Mouse (Mus musculus) CD4-positive helper T cell, adult 2 months (primary cell): ENCODE data around the gene Itgb5.
A peak's percentile ranks its signal among the peaks of the same experiment; 100 is the strongest.

ENCODE experiments used
- DNase-seq: peaks from one replicate; pipeline ENCODE4 v3.0.0-alpha.2; 2012; ENCODE audit warnings: low read depth, missing footprints, low spot score

Gene Itgb5

DNA sequence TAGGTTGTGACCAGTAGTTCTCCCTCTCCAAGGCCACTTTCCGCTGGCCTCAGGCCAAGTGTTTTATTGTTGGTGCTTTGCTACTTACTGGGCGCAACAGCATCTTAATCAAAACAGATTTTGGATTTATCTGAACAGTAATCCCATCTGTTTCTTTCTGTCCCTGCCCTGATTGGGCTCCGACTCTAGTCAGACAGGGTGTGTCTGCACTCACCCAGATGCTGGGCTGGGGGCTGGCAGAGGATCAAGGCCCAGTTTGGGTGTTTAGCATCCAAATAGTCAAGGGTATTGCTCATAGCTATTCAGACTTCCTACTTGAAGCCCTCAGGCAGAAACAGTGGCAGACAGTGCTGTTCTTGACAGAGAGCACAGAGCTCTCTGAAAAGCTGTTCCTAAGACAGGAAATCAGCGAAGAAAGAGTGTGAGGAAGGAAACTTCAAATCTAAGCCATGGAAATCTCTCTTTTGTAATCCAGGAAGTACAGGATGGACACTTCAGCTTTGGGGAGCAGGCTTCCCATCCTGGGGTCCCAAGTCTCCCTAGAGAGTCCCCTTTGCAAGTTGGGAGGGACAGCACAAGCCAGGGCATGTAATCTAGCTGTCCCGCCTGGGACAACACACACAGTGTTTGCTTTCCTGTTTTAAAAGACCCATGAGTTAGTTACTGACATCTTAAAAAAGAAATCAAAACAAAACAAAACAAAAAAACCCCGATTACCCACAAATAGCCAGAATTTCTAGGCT lies 48.7 kb downstream of the Itgb5 start:
- no peak for DNase-seq

DNA sequence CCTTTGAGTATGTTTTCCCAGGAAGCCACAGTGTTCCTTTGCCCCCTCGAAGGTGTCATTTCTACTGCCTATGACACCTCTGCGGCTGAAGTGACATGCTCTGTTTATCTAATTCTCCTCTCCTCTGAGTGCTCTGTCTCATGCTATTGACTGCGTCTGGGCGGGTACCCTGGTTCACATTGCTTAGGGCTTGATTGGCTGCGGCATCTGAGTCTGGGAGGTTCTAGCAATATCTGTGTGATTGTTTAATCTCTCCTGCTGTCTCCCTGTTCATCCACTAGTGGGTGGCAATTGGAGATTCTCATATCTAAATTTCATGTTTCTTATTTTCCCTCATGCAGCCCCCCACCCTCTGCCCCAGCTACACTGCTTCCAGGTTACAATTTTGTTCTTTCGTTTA lies 49.6 kb downstream of the Itgb5 start:
- DNase-seq: no peak

DNA sequence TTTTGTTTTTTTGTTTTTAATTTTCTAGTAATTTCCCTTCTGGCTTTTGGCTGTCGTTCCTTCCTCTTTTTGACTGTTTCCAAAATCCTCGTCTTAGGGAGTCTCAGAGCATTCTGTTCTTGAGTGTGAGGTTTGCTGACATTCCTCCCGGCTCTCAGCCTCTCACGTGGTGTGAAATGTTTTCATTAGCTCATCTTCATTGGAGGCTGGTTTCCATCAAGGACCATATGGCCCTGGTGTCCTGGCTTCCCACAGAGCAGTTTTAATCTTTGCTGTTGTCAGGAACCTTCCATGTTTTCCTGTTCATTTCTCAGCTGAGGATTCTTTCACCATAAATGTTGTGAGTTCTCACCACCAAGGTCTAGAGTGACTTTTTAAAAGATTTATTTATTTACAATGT lies 50.1 kb downstream of the Itgb5 start:
- DNase-seq: no peak

- no peak for DNase-seq
These were observed 51.3 kb downstream of the Itgb5 start for GRCm38 (mm10) chr16:33880765-33881164.

DNA sequence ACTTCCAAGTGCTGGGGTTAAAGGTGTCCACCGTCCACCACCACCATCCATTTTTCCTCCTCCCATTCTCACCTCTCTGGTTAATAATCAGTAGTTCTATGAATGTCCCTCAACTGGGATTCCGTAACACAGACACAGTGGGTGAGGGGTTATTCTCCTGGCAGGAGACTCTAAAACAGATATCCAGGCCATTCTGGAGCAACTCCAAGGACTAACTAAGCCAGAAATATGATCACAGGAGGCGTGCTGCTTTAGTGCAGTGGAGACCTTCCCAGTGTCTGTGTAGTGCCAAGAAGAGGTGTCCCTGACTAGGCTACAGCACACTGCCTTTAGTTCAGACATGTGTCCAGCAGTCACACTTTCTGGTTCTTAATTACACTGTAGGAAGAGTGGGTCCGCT lies 53.1 kb downstream of the Itgb5 start:
- DNase-seq: no peak

GRCm38 (mm10) chr16:33883046-33883975 lies 53.8 kb downstream of the Itgb5 start:
- no peak for DNase-seq

DNA sequence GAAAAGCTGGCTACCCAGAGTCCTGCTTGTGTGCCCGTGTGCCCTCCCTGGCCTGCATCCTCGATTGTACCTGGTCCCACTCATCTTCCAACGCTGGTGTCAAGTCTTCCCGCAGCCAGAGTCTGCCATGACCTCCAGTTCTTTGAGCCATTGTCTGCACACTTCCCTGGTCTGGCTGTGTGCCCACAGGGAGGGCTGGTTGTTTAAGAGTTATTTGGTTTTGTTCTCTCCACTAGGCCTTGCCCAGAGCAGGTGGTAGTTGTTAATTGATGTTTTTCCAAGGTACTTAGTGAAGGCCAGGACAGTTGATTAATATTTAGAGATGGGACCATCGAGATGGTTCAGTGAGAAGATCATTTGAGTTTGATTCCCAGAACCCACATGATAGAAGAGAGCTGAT lies 54.7 kb downstream of the Itgb5 start:
- DNase-seq: no peak

DNA sequence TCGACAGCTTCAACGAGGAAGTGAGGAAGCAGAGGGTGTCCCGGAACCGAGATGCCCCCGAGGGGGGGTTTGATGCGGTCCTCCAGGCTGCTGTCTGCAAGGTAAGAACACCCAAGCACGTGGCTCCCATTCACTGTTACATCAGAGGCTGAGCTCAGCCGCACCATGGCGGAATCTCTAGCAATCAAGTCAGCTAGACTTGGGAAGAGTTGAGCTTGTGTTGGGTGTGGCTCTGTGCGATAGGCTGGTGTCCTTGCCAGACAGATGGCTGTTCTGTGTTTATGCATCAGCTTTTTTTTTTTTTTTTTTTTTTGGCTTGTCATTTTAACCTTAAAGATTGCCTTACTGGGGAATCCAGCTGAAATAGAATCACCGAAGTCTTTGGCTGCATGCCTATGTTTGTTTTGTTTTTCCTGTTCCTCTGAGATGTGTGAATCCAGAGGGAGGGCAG lies 55.6 kb downstream of the Itgb5 start:
- no peak for DNase-seq

- no peak for DNase-seq
These were observed 56.3 kb downstream of the Itgb5 start for GRCm38 (mm10) chr16:33885671-33886328.

GRCm38 (mm10) chr16:33886665-33887064 lies 57.2 kb downstream of the Itgb5 start:
- no peak for DNase-seq

- no peak for DNase-seq
These were observed 58.5 kb downstream of the Itgb5 start for GRCm38 (mm10) chr16:33887981-33888380.

DNA sequence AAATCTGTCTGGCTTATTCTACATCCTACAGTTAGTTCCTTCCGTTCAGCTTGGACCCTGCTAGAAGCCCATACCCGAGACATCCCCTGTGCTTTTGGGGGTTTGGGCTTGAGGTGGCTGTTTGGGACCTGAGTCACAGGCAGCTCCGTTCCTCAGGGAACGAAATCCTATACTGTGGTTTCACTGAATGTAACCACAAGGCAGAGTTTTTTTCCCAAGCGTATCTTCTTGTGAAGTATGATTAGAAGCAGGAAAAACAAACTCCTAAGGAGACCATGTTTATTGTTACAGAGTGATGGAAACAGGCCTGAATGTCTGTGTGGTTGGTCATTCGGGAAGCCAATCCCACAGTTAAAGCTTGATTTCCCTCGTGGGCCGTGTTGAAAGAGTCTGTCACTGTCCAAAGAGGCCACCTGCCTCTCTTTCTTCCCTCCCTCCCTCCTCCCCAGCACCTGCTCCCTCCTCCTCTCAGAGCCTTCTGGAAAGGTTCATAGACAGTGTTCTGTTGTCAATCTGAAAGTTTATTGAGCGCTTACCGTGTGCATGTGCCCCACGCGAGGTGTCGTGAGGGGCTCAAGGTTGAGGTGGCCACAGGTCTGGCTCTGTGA lies 59.6 kb downstream of the Itgb5 start:
- no peak for DNase-seq

DNA sequence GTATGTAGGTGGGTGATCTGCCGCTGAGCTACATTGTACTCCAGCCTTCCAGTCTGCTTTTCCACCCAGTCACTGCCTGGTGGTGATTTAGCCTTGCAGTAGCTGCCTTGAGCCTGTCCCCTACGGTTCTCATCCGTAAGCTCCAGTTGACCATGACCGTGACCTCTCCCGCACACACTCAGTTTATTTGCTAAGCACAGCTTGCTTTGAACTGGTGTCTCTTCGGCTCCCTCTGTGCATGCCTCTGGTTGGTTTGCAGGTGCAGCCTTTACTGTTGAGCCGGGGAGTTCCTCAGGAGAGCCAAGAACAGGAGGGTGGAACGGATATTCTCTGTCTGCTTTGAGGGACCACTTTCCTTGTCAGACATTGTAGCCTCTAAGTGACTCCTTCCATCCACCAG lies 61.6 kb downstream of the Itgb5 start:
- no peak for DNase-seq

DNA sequence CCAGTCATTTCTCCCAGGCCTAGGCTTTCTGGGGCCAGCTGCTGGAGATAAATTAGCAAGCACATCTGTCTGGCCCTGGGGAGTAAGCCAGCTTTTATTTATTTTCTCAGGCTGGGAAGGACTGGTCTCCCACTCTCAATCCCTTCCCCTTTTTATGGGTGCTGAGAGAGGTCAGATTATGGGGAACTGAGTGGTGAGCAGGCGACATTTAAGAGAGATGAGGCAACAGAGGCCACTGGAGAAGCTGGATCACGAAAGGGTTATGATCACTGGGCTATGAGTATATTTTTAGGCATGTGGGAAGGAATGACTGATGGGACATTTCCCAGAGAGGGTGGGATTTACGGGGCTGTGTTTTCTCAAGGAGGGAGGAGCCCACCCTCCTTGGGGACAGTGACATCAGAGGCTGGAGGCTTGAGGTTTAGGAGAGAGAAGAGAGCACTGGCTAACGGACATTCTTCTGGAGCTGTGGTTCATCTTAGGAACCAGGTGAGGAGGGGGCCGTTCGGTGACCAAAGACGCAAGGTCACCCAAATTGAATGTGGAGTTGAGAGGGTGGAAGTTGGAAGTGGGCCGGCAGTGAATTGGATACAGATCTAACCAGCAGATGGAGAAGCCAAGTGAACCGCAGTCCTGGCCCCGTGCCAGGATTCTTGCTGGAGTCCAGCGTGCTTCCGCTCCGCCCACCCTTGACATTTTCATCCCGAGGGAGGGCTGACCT lies 62.3 kb downstream of the Itgb5 start:
- peak; percentile 9 for DNase-seq

GRCm38 (mm10) chr16:33892539-33892938 lies 63.1 kb downstream of the Itgb5 start:
- DNase-seq: no peak

- DNase-seq: no peak
These were observed 64.3 kb downstream of the Itgb5 start for GRCm38 (mm10) chr16:33893796-33894195.

- no peak for DNase-seq
These were observed 65.0 kb downstream of the Itgb5 start for GRCm38 (mm10) chr16:33894449-33894848.

DNA sequence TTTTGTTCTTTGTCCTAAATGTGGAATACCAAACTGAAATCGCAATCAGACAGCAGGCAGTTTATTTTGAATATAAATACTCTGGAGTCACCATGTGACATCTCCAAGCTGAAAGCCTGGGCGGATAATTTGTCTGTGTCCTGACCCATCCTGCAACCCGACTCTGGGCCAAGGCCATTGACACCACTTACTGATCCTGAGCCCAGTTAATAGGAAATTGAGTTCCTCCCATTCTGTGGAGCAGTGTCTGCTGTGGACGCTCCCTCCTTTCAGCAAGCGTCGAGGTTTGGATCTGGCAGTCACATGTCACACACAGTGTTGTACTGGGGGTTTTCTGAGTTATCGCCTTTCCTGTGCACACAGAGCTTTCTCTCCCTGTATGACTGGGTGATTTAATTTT lies 66.2 kb downstream of the Itgb5 start:
- DNase-seq: no peak

- no peak for DNase-seq
These were observed 67.3 kb downstream of the Itgb5 start for GRCm38 (mm10) chr16:33896801-33897200.

DNA sequence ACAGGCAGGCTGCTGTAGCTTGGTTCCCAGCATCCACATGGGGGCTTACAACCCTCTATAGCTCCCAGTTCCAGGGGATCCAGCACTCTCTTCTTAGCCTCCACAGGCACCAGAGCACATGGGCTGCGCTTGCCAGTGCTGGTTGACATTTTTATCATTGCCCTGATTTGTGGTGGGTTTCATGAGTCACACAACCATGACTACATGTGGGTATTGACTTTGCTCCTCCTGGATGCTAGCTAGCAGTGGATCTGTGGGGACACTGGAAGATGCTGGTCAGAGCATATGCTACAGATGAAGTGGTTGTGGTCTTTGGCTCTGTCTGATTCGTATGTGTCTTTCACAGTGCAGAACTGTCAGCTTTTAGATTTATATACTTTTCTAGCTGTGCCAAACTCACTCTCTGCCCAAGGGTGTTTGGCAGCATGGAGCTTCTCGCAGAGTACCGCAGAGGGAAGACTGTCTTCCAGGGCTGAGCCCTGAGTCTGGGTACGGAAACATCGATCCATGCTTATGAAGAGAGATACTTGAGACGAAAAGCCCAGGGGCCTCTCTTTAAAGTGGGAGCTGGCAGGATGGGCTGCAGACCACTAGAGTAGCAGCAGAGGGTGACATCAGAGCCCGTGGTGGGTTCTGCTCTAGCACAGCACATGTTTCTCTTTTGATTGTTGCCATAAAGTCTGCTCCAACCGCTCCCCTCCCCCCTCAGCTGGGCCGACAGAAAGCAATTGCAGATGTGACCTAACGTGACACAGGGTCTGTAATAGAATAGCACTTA lies 74.4 kb downstream of the Itgb5 start:
- no peak for DNase-seq
